Mouse (Mus musculus) MEL (cell line): ENCODE data around the gene Elk4. TPM values are rescaled to one million over a fixed set of nuclear protein-coding genes. Genes with fewer than 3 reads are reported as not detected.
A peak's percentile ranks its signal among the peaks of the same experiment; 100 is the strongest.

Experiments used
- DNase-seq: peaks from one replicate; pipeline ENCODE4 v3.0.0; 2011; ENCODE audit warnings: low read depth, low spot score
- H3K27ac ChIP-seq: 2 replicates; pipeline ENCODE4 v1.5.1; 2012; ENCODE audit warnings: low read depth, mild to moderate bottlenecking, control low read depth, low read length, moderate library complexity; ENCODE audit not compliant: control insufficient read depth
- H3K27me3 ChIP-seq, 2 experiments: fragments of 150-350 bp in 1 of 2; sonication (generic) in 1 of 2; 2 replicates each; pipeline ENCODE4 v1.6.1; 2012; ENCODE audit warnings: low read length in 2 of 2, mild to moderate bottlenecking in 2 of 2, improper control_type of control experiment in 1 of 2, moderate library complexity in 1 of 2; ENCODE audit not compliant: insufficient read depth in 2 of 2, control insufficient read depth in 1 of 2
- H3K36me3 ChIP-seq, 2 experiments: 2 replicates each; pipeline ENCODE4 v1.6.1; 2012 to 2014; ENCODE audit warnings: low read length in 2 of 2, improper control_type of control experiment in 1 of 2, inconsistent platforms in 1 of 2, mild to moderate bottlenecking in 1 of 2; ENCODE audit not compliant: insufficient read depth in 2 of 2, control insufficient read depth in 1 of 2
- H3K4me1 ChIP-seq, 2 experiments: fragments of 150-350 bp in 1 of 2; sonication (generic) in 1 of 2; 2 replicates each; pipeline ENCODE4 v1.6.1; 2012; ENCODE audit warnings: low read length in 2 of 2, improper control_type of control experiment in 1 of 2, mild to moderate bottlenecking in 1 of 2; ENCODE audit not compliant: insufficient read depth in 2 of 2, control insufficient read depth in 1 of 2
- H3K4me3 ChIP-seq, 2 experiments: fragments of 150-350 bp in 1 of 2; sonication (generic) in 1 of 2; 2 replicates each; pipeline ENCODE4 v1.5.1; 2012; ENCODE audit warnings: low read depth in 2 of 2, low read length in 2 of 2, mild to moderate bottlenecking in 2 of 2, moderate library complexity in 2 of 2, control low read depth in 1 of 2, improper control_type of control experiment in 1 of 2; ENCODE audit not compliant: control insufficient read depth in 1 of 2, insufficient read depth in 1 of 2
- H3K79me2 ChIP-seq: 2 replicates; pipeline ENCODE4 v1.6.1; 2012; ENCODE audit warnings: mild to moderate bottlenecking, low read length, moderate library complexity; ENCODE audit not compliant: control insufficient read depth, poor library complexity, insufficient read depth
- H3K9ac ChIP-seq: 2 replicates; pipeline ENCODE4 v1.6.1; 2012; ENCODE audit warnings: low read depth, mild to moderate bottlenecking, control low read depth, low read length, moderate library complexity; ENCODE audit not compliant: control insufficient read depth, poor library complexity, severe bottlenecking
- H3K9me3 ChIP-seq: fragments of 150-350 bp; sonication (generic); replicated peaks from 2 replicates; pipeline ENCODE4 v1.6.1; 2012; ENCODE audit warnings: mild to moderate bottlenecking, low read length, improper control_type of control experiment, moderate library complexity; ENCODE audit not compliant: insufficient read depth
- BHLHE40 ChIP-seq: IDR thresholded peaks from 2 replicates; pipeline ENCODE4 v1.6.1; 2012; ENCODE audit warnings: low read depth, mild to moderate bottlenecking, inconsistent platforms, low read length, improper control_type of control experiment, borderline replicate concordance
- E2F4 ChIP-seq: IDR thresholded peaks from 2 replicates; pipeline ENCODE4 v1.6.1; 2011; ENCODE audit warnings: low read depth, low read length, improper control_type of control experiment, borderline replicate concordance
- EP300 ChIP-seq, 2 experiments: IDR thresholded peaks; 2 replicates each; pipeline ENCODE4 v1.6.1; 2011; ENCODE audit warnings: improper control_type of control experiment in 2 of 2, low read length in 2 of 2, low read depth in 1 of 2, mild to moderate bottlenecking in 1 of 2
- GATA1 ChIP-seq: IDR thresholded peaks from 2 replicates; pipeline ENCODE4 v1.6.1; 2011; ENCODE audit warnings: low read depth, low read length, improper control_type of control experiment
- MAFK ChIP-seq: IDR thresholded peaks from 2 replicates; pipeline ENCODE4 v1.6.1; 2011; ENCODE audit warnings: low read depth, mild to moderate bottlenecking, low read length, improper control_type of control experiment, borderline replicate concordance
- NELFE ChIP-seq: IDR thresholded peaks from 2 replicates; pipeline ENCODE4 v1.6.1; 2011; ENCODE audit warnings: low read depth, low read length, improper control_type of control experiment
- SIN3A ChIP-seq: IDR thresholded peaks from 2 replicates; pipeline ENCODE4 v1.6.1; 2012; ENCODE audit warnings: low read length, improper control_type of control experiment, inconsistent platforms
- ZC3H11A ChIP-seq: IDR thresholded peaks from 2 replicates; pipeline ENCODE4 v1.6.1; 2012; ENCODE audit warnings: low read depth, mild to moderate bottlenecking, inconsistent platforms, low read length, improper control_type of control experiment
- ZKSCAN1 ChIP-seq: IDR thresholded peaks from 2 replicates; pipeline ENCODE4 v1.6.1; 2012; ENCODE audit warnings: low read depth, mild to moderate bottlenecking, inconsistent platforms, low read length, improper control_type of control experiment, moderate library complexity
- polyA plus RNA-seq, 2 experiments: library from polyadenylated mRNA; stranded (reverse) in 1 of 2; unstranded in 1 of 2; fragments of >175 nt in 1 of 2; fragments of >200 nt in 1 of 2; gene quantifications; 2 replicates each; pipeline versions ENCODE4 v1.2.1 to v1.2.4; 2012; ENCODE audit warnings: low replicate concordance in 2 of 2, low read depth in 1 of 2; ENCODE audit not compliant: insufficient read length in 2 of 2, insufficient read depth in 1 of 2, missing spikeins in 1 of 2
- total RNA-seq: library from RNA; depleted of rRNA; stranded (reverse); fragments of 300-350 nt; gene quantifications from 2 replicates; pipeline ENCODE4 v1.2.3, GENCODE M21; 2012

Gene Elk4
- total and polyA plus RNA-seq, 3 experiments = 19.4 to 191 (median 20.3) TPM

DNA sequence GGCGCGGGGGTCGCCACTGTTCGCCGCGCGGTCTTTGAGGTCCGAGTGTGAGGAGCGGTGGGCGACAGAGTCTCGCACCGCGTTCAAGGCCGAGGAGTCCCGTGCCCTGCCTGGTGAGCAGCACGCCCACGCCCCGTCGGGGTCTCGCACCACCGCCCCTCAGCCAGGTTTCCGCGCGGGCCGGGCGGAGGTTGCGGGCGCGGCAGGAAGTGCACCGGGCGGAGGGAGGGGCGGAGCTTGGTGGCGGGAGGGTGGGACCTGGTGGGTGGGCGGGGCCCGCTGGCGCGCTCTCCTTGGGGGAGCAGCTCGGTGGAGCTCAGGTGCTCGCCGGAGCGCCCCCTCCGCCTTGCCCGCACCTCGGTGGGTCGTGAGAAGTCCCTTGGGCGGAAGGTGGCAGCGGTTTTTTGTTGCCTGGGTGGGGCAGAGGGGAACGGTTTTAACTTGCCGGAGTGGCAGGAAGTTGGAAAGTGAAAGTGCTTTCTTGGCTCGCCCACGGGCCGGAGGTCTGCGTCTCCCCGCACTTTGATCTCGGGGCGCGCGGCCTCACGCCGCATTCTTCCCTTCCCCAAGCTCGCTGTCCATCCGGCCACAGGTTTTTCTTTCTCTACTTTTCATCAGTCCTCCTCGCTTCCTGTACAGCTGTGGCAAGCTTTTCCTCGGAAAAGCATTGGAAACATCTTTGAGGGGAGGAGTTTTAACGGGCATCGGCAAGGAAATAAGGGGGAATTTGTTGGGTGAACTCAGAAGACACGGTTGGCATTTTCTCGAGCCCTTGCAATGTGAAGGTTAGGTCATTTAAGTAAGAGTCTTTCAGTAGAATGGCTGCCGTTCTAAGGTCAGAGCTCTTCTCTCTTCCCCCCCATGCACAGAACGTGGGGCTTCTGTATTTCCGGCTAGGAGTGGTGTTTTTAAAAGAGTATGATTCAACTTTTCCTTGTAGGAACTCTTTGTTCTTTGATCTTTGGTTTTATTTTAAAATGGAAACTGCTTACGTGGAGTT lies 721 bp downstream of the Elk4 start (continued):
- TF ChIP-seq ZKSCAN1 (no peak), MAFK (no peak), GATA1 (no peak), BHLHE40 (no peak), E2F4 (no peak)
- TF ChIP-seq, all 39 proteins: peak for 15

GRCm38 (mm10) chr1:132008881-132009644 lies 1.7 kb downstream of the Elk4 start:
- H3K27me3 ChIP-seq = no peaks in the 10 kb centered on the region
- peak; percentile 53 for DNase-seq
- peak overlapping the region; percentile 98 for H3K27ac ChIP-seq
- peaks cover 13 to 24% of the 10 kb centered on the region in 2 experiments for H3K4me1 ChIP-seq
- peak overlapping the region; percentile 90 to 96 for H3K4me3 ChIP-seq
- H3K79me2 ChIP-seq = peaks cover 53% of the 10 kb centered on the region
- no peaks in the 10 kb centered on the region for H3K9me3 ChIP-seq
- peaks cover 2 to 28% of the 10 kb centered on the region in 2 experiments; a peak in 3 of 4 replicates for H3K36me3 ChIP-seq
- H3K9ac ChIP-seq = peak overlapping the region; percentile 93
- 0 out of 2 replicates have a peak, but pooled peaks have one; percentile 6 for TF ChIP-seq SIN3A
- no peak for TF ChIP-seq ZC3H11A

DNA sequence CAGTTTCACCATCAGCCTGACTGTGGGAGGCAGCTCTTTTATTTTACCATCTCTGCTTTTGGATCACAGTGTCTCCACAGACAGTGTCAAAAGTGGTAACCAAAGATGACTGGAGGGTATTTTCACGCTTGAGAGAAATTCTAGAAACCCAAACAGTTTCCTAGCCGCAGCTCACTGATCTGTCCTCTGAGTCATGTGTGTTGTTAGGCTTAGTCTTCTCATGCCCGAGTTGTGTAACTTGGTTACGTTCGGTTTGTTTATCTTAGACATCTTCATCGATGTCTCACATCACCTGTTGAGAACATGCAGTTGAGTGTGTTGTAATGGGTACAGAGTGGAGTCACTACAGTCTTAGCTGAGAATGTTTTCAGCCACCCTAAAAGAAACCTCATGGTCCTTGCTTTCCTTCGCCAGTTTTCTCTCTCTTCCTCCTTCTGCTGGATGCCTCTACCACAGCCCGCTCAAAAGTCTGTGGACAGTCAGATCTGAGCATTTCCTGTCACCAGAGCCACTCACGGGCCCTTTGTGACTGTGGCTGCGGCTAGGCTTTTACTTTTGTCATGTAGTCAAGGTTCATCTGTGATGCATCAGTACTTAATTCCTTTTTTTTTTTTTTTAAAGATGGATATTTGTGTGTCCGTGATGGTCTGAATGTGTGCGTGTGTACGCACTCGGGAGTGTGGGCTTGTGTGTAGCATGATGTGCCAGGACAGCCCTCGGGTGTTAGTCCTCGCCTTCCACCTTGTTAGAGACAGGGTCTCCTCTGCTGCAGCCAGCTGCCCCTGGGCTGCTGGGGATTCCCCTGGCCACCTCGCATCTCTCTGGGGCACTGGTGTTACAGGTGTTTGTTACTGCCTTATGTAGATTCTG lies 3.5 kb downstream of the Elk4 start:
- no peak overlapping the region for H3K9ac ChIP-seq
- DNase-seq = no peak

More for the DNA sequence above, 3.5 kb downstream of the Elk4 start:
- TF ChIP-seq EP300 (IDR thresholded peaks at IDR 0.05; ENCODE audit: low read depth in 1 of 2, low read length in 2 of 2) (no peak), ZKSCAN1 (no peak), NELFE (no peak)
- peaks cover 59% of the 10 kb centered on the region for H3K79me2 ChIP-seq
- H3K27me3 ChIP-seq = no peaks in the 10 kb centered on the region
- H3K27ac ChIP-seq = no peak overlapping the region
- peaks cover 10 to 19% of the 10 kb centered on the region in 2 experiments for H3K36me3 ChIP-seq
- H3K4me1 ChIP-seq = peaks cover 7 to 17% of the 10 kb centered on the region in 2 experiments
- no peaks in the 10 kb centered on the region for H3K9me3 ChIP-seq
- H3K4me3 ChIP-seq = no peak overlapping the region
